Mouse (Mus musculus) heart, adult 18-20 months (tissue): ENCODE measurements around the gene Gpd2. TPM values are rescaled to one million over a fixed set of nuclear protein-coding genes. Genes with fewer than 3 reads are reported as not detected.

Experiments
- DNase-seq, 2 experiments: peaks; one replicate each; pipeline ENCODE4 v3.0.0; 2021 to 2022; ENCODE audit warnings: mixed read lengths in 1 of 2
- total RNA-seq, 2 experiments: library from RNA; stranded (reverse); gene quantifications; 2 replicates each; pipeline ENCODE4 v1.2.3; 2021

Gpd2 gene
- total RNA-seq, 2 experiments from 2014 or later = 15.5 to 32.6 TPM

GRCm38 (mm10) chr2:57297226-57297625, 59.8 kb downstream of the Gpd2 start:
- peak; percentile 27 to 31 for DNase-seq

- peak; percentile 58 to 67 for DNase-seq
Observed at GRCm38 (mm10) chr2:57301539-57301938, 64.1 kb downstream of the Gpd2 start.

- DNase-seq = no peak
Observed at GRCm38 (mm10) chr2:57304212-57304611, 66.8 kb downstream of the Gpd2 start.

- DNase-seq = no peak
Observed at GRCm38 (mm10) chr2:57312268-57312797, 74.9 kb downstream of the Gpd2 start.

DNA sequence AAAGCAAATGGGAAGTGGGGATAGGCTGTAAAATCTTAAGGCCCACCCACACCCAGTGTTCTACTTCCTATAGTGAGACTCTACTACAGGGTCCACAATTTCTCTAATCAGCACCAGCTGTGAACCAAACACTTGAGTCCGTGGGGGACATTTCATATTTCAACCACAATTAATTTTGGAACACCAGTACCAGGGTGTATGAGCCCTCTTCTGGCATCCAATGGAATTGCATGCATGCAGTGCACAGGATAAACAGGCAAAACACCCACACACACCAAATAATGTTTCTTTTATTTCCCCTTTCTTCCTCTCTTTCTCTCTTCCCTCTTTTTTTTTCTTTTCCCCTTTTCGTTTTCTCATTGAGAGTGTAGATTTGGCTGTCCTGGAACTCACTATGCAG, 78.6 kb downstream of the Gpd2 start:
- peak in 1 of 2 experiments; percentile 48 for DNase-seq

GRCm38 (mm10) chr2:57318336-57318735, 80.9 kb downstream of the Gpd2 start:
- DNase-seq = no peak

GRCm38 (mm10) chr2:57326091-57326490, 88.7 kb downstream of the Gpd2 start:
- DNase-seq = no peak

GRCm38 (mm10) chr2:57329327-57329726, 91.9 kb downstream of the Gpd2 start:
- no peak for DNase-seq

- no peak for DNase-seq
Observed at GRCm38 (mm10) chr2:57330812-57331211, 93.4 kb downstream of the Gpd2 start.

DNA sequence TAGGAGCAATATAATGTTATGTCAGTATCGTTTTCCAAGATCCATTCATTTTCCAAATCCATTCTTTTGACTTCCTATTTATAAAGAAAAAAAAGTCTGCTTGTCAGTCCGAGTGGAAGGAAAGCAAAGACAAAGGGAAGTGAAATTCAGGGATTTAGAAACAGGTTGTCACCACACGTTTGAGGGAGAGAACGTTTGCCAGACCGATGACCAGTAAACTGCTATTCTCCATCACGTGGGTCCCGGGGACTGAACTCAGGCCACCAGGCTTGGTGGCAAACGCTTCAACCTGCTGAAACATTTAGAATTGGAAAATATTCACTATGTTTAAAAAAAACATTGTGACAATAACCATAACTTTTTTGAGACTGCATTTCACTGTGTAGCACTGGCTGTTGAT, 93.8 kb downstream of the Gpd2 start:
- DNase-seq = no peak

- DNase-seq = no peak
Observed at GRCm38 (mm10) chr2:57333481-57333880, 96.0 kb downstream of the Gpd2 start.

DNA sequence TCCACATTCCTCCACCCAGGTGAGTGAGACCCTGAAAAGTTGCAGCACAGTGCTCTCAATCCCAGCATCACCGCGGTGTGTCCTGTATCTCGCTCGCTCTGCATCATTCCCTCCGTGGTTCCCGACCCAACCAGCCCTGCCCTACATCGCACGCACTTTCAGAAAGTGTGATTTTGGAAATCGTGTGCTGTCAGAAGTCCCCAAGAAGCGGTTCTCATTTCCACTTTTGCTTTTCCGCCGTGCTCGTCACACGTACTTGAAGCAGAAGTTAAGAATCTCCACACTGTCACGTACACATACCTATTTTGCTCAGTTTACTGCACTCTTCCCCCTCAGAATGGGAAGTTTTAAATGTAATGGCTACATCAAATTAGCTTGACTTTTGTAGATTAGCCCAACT, 98.0 kb downstream of the Gpd2 start:
- DNase-seq = no peak

- no peak for DNase-seq
Observed at GRCm38 (mm10) chr2:57338779-57339178, 101.3 kb downstream of the Gpd2 start.

- DNase-seq = no peak
Observed at GRCm38 (mm10) chr2:57342910-57343309, 105.5 kb downstream of the Gpd2 start.

GRCm38 (mm10) chr2:57350615-57351014, 113.2 kb downstream of the Gpd2 start:
- DNase-seq = peak; percentile 29 to 39

GRCm38 (mm10) chr2:57353722-57354432, 116.4 kb downstream of the Gpd2 start:
- no peak for DNase-seq

- no peak for DNase-seq
Observed at GRCm38 (mm10) chr2:57354848-57355247, 117.4 kb downstream of the Gpd2 start.

DNA sequence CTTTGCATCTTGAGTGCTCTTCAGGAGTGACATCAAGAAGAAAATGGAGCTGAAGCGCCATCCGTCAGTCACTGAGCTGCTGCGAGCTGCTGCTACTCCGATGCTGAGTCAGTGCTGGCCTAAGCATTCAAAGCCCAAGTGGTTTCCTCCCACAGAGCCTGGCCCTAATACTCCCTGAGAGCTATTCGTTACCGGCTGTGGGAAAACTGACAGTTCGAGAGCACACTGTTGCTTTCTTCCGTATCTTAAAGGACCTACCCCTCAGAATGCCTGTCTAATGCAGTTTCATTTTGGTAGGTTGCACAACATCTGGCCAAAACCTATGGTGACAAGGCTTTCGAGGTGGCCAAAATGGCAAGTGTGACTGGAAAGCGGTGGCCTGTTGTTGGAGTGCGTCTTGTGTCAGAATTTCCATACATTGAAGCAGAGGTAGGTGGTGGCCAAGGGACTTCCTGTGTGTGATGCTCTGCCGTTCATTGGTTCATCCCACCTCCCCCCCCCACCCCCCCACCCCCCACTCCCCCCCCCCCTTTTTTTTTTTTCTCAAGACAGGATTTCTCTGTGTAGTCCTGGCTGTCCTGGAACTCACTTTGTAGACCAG, 118.9 kb downstream of the Gpd2 start:
- DNase-seq = no peak

DNA sequence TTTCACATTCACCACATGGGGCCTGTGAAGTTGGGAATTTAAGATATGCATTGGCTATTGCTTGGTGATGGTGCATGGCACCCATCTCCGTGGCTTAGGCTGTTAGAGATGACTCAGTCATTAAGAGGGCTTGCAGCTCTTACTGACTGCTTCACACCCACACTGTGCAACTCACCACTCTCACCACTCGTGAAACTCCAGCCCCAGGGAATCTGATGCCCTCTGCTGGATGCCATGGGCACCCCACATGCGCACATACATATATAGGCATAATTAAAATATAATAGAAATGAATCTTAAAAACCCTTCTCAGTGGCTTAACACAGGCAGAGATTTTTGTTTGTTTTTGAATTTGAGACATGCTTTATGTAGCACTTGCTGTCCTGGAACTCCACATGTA, 125.1 kb downstream of the Gpd2 start:
- no peak for DNase-seq

GRCm38 (mm10) chr2:57374647-57375046, 137.2 kb downstream of the Gpd2 start:
- peak in 1 of 2 experiments; percentile 9 for DNase-seq

- no peak for DNase-seq
Observed at GRCm38 (mm10) chr2:57375138-57375837, 137.9 kb downstream of the Gpd2 start.

DNA sequence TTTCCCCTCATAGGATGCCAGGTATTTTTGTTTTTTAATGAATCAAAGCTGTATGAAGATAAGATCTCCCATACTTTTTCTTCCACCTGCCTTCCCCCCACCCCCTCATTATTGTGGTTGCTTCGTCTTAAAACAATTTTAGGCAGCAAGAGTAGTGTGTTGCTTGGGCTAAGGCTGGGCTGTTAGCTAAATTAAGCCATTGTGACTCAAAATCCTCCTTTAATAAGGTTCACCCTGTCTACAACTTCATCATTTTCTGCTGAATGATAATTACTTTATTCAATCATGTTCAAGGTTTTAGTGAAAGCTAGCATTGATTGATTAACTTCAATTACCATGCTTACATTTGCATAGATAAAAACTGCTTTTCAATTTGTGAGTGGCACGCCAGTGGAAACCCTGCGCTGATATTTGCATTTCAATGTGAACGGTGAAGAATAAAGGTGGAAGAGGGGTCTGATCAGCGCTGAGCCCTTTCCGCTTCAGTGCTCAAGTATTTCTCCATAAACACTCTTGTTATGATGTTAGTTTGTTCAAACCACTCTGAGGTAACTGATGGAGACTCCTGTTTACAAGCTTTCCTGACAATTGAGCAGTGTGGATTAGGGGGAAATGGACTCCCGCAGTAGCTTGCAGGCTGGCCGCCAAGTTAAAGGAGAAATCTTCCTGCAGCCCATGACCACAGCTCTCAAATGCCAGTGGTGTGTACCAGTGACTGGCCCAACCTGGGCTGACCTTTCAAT, 140.9 kb downstream of the Gpd2 start:
- DNase-seq = no peak
